Mouse (Mus musculus): ENCODE measurements around the gene Llgl1. TPM values are rescaled to one million over a fixed set of nuclear protein-coding genes. Genes with fewer than 3 reads are reported as not detected.

Gene Llgl1
- polyA plus RNA-seq (2014; fragmentation: Nextera tagmentation; extraction: Ambion mirVana) = 32.6 and 40.7 TPM in 2 replicates

- Histone ChIP-seq H3K4me2 (peak within 1 kb of the TSS; percentile 90), H3K4me1 (ENCODE audit: control insufficient read depth, insufficient read depth, low read length) (peaks cover 20% of the 10 kb centered on the region), H3K9ac (ENCODE audit: low read depth, low read length) (peak within 1 kb of the TSS; percentile 92), H3K27ac (ENCODE audit: low read depth, low read length) (peak within 1 kb of the TSS; percentile 89), H3K36me3 (ENCODE audit: control insufficient read depth, insufficient read depth, low read length) (peaks cover under 1% of the 10 kb centered on the region; the same call in 1 of the 2 replicates), H3K4me3 (ENCODE audit: low read depth, low read length) (peak within 1 kb of the TSS; percentile 84), H3K9me3 (replicated peaks; ENCODE audit: control insufficient read depth, low read length) (no peaks in the 10 kb centered on the region), H3K27me3 (ENCODE audit: control insufficient read depth, insufficient read depth, low read length) (no peaks in the 10 kb centered on the region)
- under 1% methylated on average over 64 of the region's 73 CpGs for WGBS (ENCODE audit: insufficient replicate concordance)
- ATAC-seq (replicated peaks; ENCODE audit: insufficient number of reproducible peaks, low FRiP score, low TSS enrichment) = peak; percentile 87
Measured at GRCm38 (mm10) chr11:60699524-60700075, at the start of gene Llgl1. Llgl1 (plus strand) TSS chr11:60699723.

- Histone ChIP-seq H3K9me3 (replicated peaks; ENCODE audit: control insufficient read depth, low read length) (no peaks in the 10 kb centered on the region), H3K9ac (ENCODE audit: low read depth, low read length) (no peak overlapping the region), H3K4me2 (no peak overlapping the region), H3K4me3 (ENCODE audit: low read depth, low read length) (no peak overlapping the region), H3K27ac (ENCODE audit: low read depth, low read length) (no peak overlapping the region), H3K4me1 (ENCODE audit: control insufficient read depth, insufficient read depth, low read length) (peaks cover 12% of the 10 kb centered on the region), H3K27me3 (ENCODE audit: control insufficient read depth, insufficient read depth, low read length) (no peaks in the 10 kb centered on the region), H3K36me3 (ENCODE audit: control insufficient read depth, insufficient read depth, low read length) (no peaks in the 10 kb centered on the region)
- WGBS (ENCODE audit: insufficient replicate concordance) = 57% methylated on average over 1 of the region's 1 CpGs
- ATAC-seq (replicated peaks; ENCODE audit: insufficient number of reproducible peaks, low FRiP score, low TSS enrichment) = no peak
Measured at GRCm38 (mm10) chr11:60696165-60696564, 3.4 kb upstream of the Llgl1 start.

- H3K27ac ChIP-seq (ENCODE audit: low read depth, low read length) = no peak overlapping the region
- no peak overlapping the region for H3K4me2 ChIP-seq
- no peak overlapping the region for H3K9ac ChIP-seq (ENCODE audit: low read depth, low read length)
- no peaks in the 10 kb centered on the region for H3K27me3 ChIP-seq (ENCODE audit: control insufficient read depth, insufficient read depth, low read length)
- no peak overlapping the region for H3K4me3 ChIP-seq (ENCODE audit: low read depth, low read length)
- H3K4me1 ChIP-seq (ENCODE audit: control insufficient read depth, insufficient read depth, low read length) = peaks cover 15% of the 10 kb centered on the region
- no peak for ATAC-seq (replicated peaks; ENCODE audit: insufficient number of reproducible peaks, low FRiP score, low TSS enrichment)
- H3K9me3 ChIP-seq (replicated peaks; ENCODE audit: control insufficient read depth, low read length) = no peaks in the 10 kb centered on the region
- 58% methylated on average over 2 of the region's 2 CpGs for WGBS (ENCODE audit: insufficient replicate concordance)
- no peaks in the 10 kb centered on the region for H3K36me3 ChIP-seq (ENCODE audit: control insufficient read depth, insufficient read depth, low read length)
Measured at GRCm38 (mm10) chr11:60697561-60697960, 2.0 kb upstream of the Llgl1 start.

- ATAC-seq (replicated peaks; ENCODE audit: insufficient number of reproducible peaks, low FRiP score, low TSS enrichment) = peak; percentile 8; the same call in 1 of the 2 replicates
- Histone ChIP-seq H3K9ac (ENCODE audit: low read depth, low read length) (peak overlapping the region; percentile 92), H3K27ac (ENCODE audit: low read depth, low read length) (peak overlapping the region; percentile 89), H3K4me1 (ENCODE audit: control insufficient read depth, insufficient read depth, low read length) (peaks cover 20% of the 10 kb centered on the region), H3K4me2 (peak overlapping the region; percentile 90), H3K27me3 (ENCODE audit: control insufficient read depth, insufficient read depth, low read length) (no peaks in the 10 kb centered on the region), H3K4me3 (ENCODE audit: low read depth, low read length) (peak overlapping the region; percentile 84), H3K9me3 (replicated peaks; ENCODE audit: control insufficient read depth, low read length) (no peaks in the 10 kb centered on the region), H3K36me3 (ENCODE audit: control insufficient read depth, insufficient read depth, low read length) (no peaks in the 10 kb centered on the region)
- WGBS (ENCODE audit: insufficient replicate concordance) = 4% methylated on average over 22 of the region's 22 CpGs
Measured at GRCm38 (mm10) chr11:60698806-60699523, 558 bp upstream of the Llgl1 start.

GRCm38 (mm10) chr11:60700320-60701185, 1.0 kb downstream of the Llgl1 start:
- ATAC-seq (replicated peaks; ENCODE audit: insufficient number of reproducible peaks, low FRiP score, low TSS enrichment) = no peak
- peaks cover 20% of the 10 kb centered on the region for H3K4me1 ChIP-seq (ENCODE audit: control insufficient read depth, insufficient read depth, low read length)
- no peaks in the 10 kb centered on the region for H3K27me3 ChIP-seq (ENCODE audit: control insufficient read depth, insufficient read depth, low read length)
- peaks cover 6% of the 10 kb centered on the region for H3K36me3 ChIP-seq (ENCODE audit: control insufficient read depth, insufficient read depth, low read length)
- WGBS (ENCODE audit: insufficient replicate concordance) = 25% methylated on average over 12 of the region's 12 CpGs
- peak overlapping the region; percentile 89; the same call in 1 of the 2 replicates for H3K27ac ChIP-seq (ENCODE audit: low read depth, low read length)
- peak overlapping the region; percentile 92 for H3K9ac ChIP-seq (ENCODE audit: low read depth, low read length)
- H3K9me3 ChIP-seq (replicated peaks; ENCODE audit: control insufficient read depth, low read length) = no peaks in the 10 kb centered on the region
- peak overlapping the region; percentile 84 for H3K4me3 ChIP-seq (ENCODE audit: low read depth, low read length)
- H3K4me2 ChIP-seq = peak overlapping the region; percentile 90

GRCm38 (mm10) chr11:60701611-60702010, 2.1 kb downstream of the Llgl1 start:
- 70% methylated on average over 4 of the region's 4 CpGs for WGBS (ENCODE audit: insufficient replicate concordance)
- no peak for ATAC-seq (replicated peaks; ENCODE audit: insufficient number of reproducible peaks, low FRiP score, low TSS enrichment)
- H3K4me2 ChIP-seq = no peak overlapping the region; the same call in 1 of the 2 replicates

GRCm38 (mm10) chr11:60703131-60703530, 3.6 kb downstream of the Llgl1 start:
- peaks cover 20% of the 10 kb centered on the region for H3K4me1 ChIP-seq (ENCODE audit: control insufficient read depth, insufficient read depth, low read length)
- peaks cover 30% of the 10 kb centered on the region for H3K36me3 ChIP-seq (ENCODE audit: control insufficient read depth, insufficient read depth, low read length)
- no peaks in the 10 kb centered on the region for H3K27me3 ChIP-seq (ENCODE audit: control insufficient read depth, insufficient read depth, low read length)
- H3K4me2 ChIP-seq = no peak overlapping the region
- no peak overlapping the region for H3K9ac ChIP-seq (ENCODE audit: low read depth, low read length)
- H3K9me3 ChIP-seq (replicated peaks; ENCODE audit: control insufficient read depth, low read length) = no peaks in the 10 kb centered on the region
- 47% methylated on average over 4 of the region's 4 CpGs for WGBS (ENCODE audit: insufficient replicate concordance)
- ATAC-seq (replicated peaks; ENCODE audit: insufficient number of reproducible peaks, low FRiP score, low TSS enrichment) = no peak
- H3K4me3 ChIP-seq (ENCODE audit: low read depth, low read length) = no peak overlapping the region
- H3K27ac ChIP-seq (ENCODE audit: low read depth, low read length) = no peak overlapping the region

More at GRCm38 (mm10) chr11:60701611-60702010, 2.1 kb downstream of the Llgl1 start:
- H3K9ac ChIP-seq (ENCODE audit: low read depth, low read length) = no peak overlapping the region
- H3K27me3 ChIP-seq (ENCODE audit: control insufficient read depth, insufficient read depth, low read length) = no peaks in the 10 kb centered on the region
- peaks cover 20% of the 10 kb centered on the region for H3K4me1 ChIP-seq (ENCODE audit: control insufficient read depth, insufficient read depth, low read length)
- H3K27ac ChIP-seq (ENCODE audit: low read depth, low read length) = no peak overlapping the region
- peaks cover 17% of the 10 kb centered on the region for H3K36me3 ChIP-seq (ENCODE audit: control insufficient read depth, insufficient read depth, low read length)
- no peak overlapping the region for H3K4me3 ChIP-seq (ENCODE audit: low read depth, low read length)
- no peaks in the 10 kb centered on the region for H3K9me3 ChIP-seq (replicated peaks; ENCODE audit: control insufficient read depth, low read length)
